Mouse (Mus musculus) ES-Bruce4 (cell line): Measurements from ENCODE around the gene Shb.

Source experiments
- CTCF ChIP-seq: IDR thresholded peaks from one replicate; pipeline ENCODE4 v1.8.1; 2011; ENCODE audit warnings: low read depth, low read length
- EP300 ChIP-seq: IDR thresholded peaks from 2 replicates; pipeline ENCODE4 v1.6.1; 2011; ENCODE audit warnings: low read depth, low read length; ENCODE audit not compliant: insufficient read depth
- POLR2A ChIP-seq: IDR thresholded peaks from one replicate; pipeline ENCODE4 v1.8.1; 2011; ENCODE audit warnings: low read length; ENCODE audit not compliant: insufficient read depth

GRCm38 (mm10) chr4:45522956-45523355, 9.3 kb downstream of the Shb start:
- TF ChIP-seq CTCF (no peak), POLR2A (no peak), EP300 (no peak)
